Mouse (Mus musculus) heart, postnatal 0 days (tissue): Measurements from ENCODE around the gene Rwdd3.

Experiments used
- CTCF ChIP-seq: IDR thresholded peaks from 2 replicates; pipeline ENCODE4 v1.5.1; 2016; ENCODE audit warnings: antibody characterized with exemption, control low read depth, low read depth
- EP300 ChIP-seq: IDR thresholded peaks from 2 replicates; pipeline ENCODE4 v1.6.1; 2016; ENCODE audit warnings: antibody characterized with exemption, low read depth

DNA sequence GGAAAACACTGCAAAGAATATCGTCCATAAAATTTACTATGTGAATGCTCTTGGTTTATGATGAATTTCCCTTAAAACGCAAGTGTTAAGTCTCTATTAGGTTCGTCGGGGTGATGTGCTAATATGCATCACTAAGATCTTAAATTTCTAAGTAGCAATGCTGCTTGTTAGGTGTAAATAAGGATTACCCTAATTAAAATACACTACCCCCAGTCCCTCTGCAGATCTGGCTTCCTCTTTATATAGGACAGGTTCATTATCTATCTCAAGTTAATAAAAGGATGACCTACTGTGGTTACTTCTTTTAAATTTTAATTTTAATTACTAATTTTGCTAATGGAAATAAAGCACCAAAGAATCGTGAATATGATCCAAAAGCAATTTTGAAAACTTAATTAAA lies 50.4 kb downstream of the Rwdd3 start:
- TF ChIP-seq CTCF, result no peak
- no peak for TF ChIP-seq EP300
